Mouse (Mus musculus) embryonic facial prominence, embryonic 10.5 days (tissue): Measurements from ENCODE around the gene Spry2. TPM values are rescaled to one million over a fixed set of nuclear protein-coding genes. Genes with fewer than 3 reads are reported as not detected.

ENCODE experiments used
- DNase-seq: peaks from one replicate; pipeline ENCODE4 v3.0.0-alpha.2; 2017; ENCODE audit warnings: low spot score
- H3K27ac ChIP-seq: fragments of 300-500 bp; sonication (generic); replicated peaks from 2 replicates; pipeline ENCODE4 v1.5.1; 2016; ENCODE audit warnings: mild to moderate bottlenecking
- H3K27me3 ChIP-seq: fragments of 300-500 bp; sonication (generic); replicated peaks from 2 replicates; pipeline ENCODE4 v1.6.1; 2016; ENCODE audit warnings: low read depth, mild to moderate bottlenecking; ENCODE audit not compliant: poor library complexity, severe bottlenecking
- H3K36me3 ChIP-seq: fragments of 300-500 bp; sonication (generic); replicated peaks from 2 replicates; pipeline ENCODE4 v1.6.1; 2016; ENCODE audit warnings: mild to moderate bottlenecking, moderate library complexity
- H3K4me1 ChIP-seq: fragments of 300-500 bp; sonication (generic); 2 replicates; pipeline ENCODE4 v1.6.1; 2016
- H3K4me3 ChIP-seq: fragments of 300-500 bp; sonication (generic); 2 replicates; pipeline ENCODE4 v1.5.1; 2016; ENCODE audit warnings: mild to moderate bottlenecking, moderate library complexity
- H3K9me3 ChIP-seq: fragments of 300-500 bp; sonication (generic); 2 replicates; pipeline ENCODE4 v1.6.1; 2016; ENCODE audit warnings: mild to moderate bottlenecking
- WGBS: fragments of 180-500 bp; shearing (Covaris S2); methylation state at CpG from one replicate; pipeline ENCODE4 v1.1.7; 2016; 5-methylcytosine and 5-hydroxymethylcytosine counted together
- polyA plus RNA-seq: library from polyadenylated mRNA; unstranded; fragments of >200 nt; fragmentation: Nextera tagmentation; extraction: Ambion mirVana; gene quantifications from 2 replicates; pipeline ENCODE4 v1.2.1, GENCODE M21; 2016

Gene Spry2
- polyA plus RNA-seq, 1 experiment from 2014 or later = 41.8 TPM

GRCm38 (mm10) chr14:105902807-105903206, 6.2 kb upstream of the Spry2 start:
- peak; percentile 37 for DNase-seq
- Histone ChIP-seq H3K4me1 (peaks cover 13% of the 10 kb centered on the region), H3K9me3 (peaks cover 2% of the 10 kb centered on the region; the same call in 1 of the 2 replicates), H3K36me3 (no peaks in the 10 kb centered on the region), H3K27ac (no peak overlapping the region), H3K27me3 (no peaks in the 10 kb centered on the region), H3K4me3 (no peak overlapping the region)
- 84% methylated on average over 7 of the region's 7 CpGs for whole genome bisulfite sequencing

- DNase-seq = no peak
- H3K27ac ChIP-seq = no peak overlapping the region
- H3K4me1 ChIP-seq = peaks cover 13% of the 10 kb centered on the region
- 63% methylated on average over 3 of the region's 3 CpGs for WGBS
- peaks cover 2% of the 10 kb centered on the region; the same call in 1 of the 2 replicates for H3K9me3 ChIP-seq
- H3K36me3 ChIP-seq = no peaks in the 10 kb centered on the region
- H3K4me3 ChIP-seq = no peak overlapping the region
- H3K27me3 ChIP-seq = no peaks in the 10 kb centered on the region
Observed at GRCm38 (mm10) chr14:105900841-105901240, 4.2 kb upstream of the Spry2 start.

- no peak for DNase-seq
- Histone ChIP-seq H3K9me3 (peaks cover 2% of the 10 kb centered on the region; the same call in 1 of the 2 replicates), H3K27me3 (no peaks in the 10 kb centered on the region), H3K27ac (peak overlapping the region; percentile 97), H3K4me3 (peak overlapping the region; percentile 86), H3K36me3 (no peaks in the 10 kb centered on the region), H3K4me1 (peaks cover 13% of the 10 kb centered on the region)
- 4% methylated on average over 11 of the region's 11 CpGs for WGBS
Observed at GRCm38 (mm10) chr14:105899116-105899515, 2.5 kb upstream of the Spry2 start.

DNA sequence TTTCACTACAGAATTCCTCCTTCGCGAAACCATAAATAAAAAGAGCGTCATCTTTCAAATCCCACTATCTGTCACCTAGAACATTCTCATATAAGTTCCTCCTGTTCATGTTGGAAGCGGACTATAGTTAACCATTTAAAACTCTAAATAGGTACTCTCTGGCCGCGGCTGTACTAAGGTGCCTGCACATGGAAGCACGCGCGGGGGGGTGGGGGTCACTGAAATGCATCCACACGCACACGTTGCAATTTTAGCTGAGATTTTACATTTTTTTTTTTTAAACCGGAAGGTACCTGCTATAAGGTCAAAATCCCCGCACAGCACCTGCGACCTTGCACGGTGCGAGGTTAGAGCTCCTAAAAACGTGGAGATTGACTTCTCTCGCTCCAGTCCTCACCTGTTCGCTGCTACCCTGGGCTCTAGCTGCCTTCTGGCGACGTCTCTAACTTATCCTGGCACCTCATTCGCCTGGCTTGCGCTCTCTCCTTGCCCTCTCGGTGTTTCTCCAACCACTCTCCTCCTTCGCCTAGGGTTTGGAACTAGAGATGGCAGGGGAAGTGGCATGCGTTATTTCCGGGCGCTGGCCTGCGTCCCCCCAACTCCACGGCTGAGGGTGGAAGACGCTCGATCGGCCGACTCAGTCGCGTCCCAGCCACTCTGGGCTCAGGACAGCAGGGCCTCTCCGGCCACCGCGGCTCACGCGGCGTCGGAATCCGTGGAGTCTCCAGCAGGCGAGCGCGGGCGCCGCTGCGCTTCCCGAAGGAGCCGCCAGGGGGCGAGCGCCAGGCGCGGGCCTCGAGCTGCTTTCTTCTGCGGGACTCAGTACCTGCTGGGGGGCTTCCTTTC, 1.9 kb upstream of the Spry2 start:
- no peaks in the 10 kb centered on the region; the same call in 1 of the 2 replicates for H3K27me3 ChIP-seq
- H3K4me3 ChIP-seq = peak overlapping the region; percentile 86
- peaks cover 19% of the 10 kb centered on the region for H3K4me1 ChIP-seq
- under 1% methylated on average over 58 of the region's 58 CpGs for WGBS
- peak overlapping the region; percentile 97 for H3K27ac ChIP-seq
- H3K36me3 ChIP-seq = peaks cover 1% of the 10 kb centered on the region
- H3K9me3 ChIP-seq = peaks cover 2% of the 10 kb centered on the region; the same call in 1 of the 2 replicates
- peak; percentile 92 for DNase-seq

DNA sequence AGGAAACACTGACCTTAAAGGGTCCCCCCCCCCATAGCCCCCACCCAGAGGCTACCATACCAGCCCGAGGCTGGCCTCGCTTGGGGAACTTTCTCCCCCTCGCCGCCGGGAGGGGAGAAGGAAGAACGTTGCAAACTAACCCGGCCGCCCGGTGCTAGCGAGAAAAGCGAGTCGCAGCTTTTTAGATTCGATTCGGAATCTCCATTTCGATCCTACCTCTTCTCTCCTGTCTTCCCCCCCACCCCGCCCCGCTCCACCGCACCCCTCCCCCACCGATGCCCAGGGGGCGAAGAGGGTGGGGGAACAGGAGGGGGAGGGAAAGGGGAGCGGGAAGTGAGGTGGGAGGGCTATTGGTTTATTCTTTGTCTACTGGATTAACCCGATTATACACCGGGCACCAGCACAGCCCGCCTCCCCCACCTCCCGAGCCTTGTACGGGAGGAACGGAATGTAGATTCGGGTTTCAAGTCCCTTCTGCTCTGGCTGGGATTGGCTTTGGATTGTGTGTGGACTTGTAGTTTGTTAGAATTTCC, 1.0 kb upstream of the Spry2 start:
- Histone ChIP-seq H3K9me3 (no peaks in the 10 kb centered on the region), H3K4me3 (peak overlapping the region; percentile 86), H3K27me3 (no peaks in the 10 kb centered on the region; the same call in 1 of the 2 replicates), H3K36me3 (peaks cover 10% of the 10 kb centered on the region), H3K27ac (peak overlapping the region; percentile 97), H3K4me1 (peaks cover 27% of the 10 kb centered on the region)
- under 1% methylated on average over 28 of the region's 28 CpGs for WGBS
- peak; percentile 88 for DNase-seq

- no peaks in the 10 kb centered on the region; the same call in 1 of the 2 replicates for H3K27me3 ChIP-seq
- H3K36me3 ChIP-seq = peaks cover 20% of the 10 kb centered on the region
- H3K27ac ChIP-seq = peak overlapping the region; percentile 97
- DNase-seq = peak; percentile 65
- peak overlapping the region; percentile 86 for H3K4me3 ChIP-seq
- H3K9me3 ChIP-seq = no peaks in the 10 kb centered on the region
- WGBS = under 1% methylated on average over 50 of the region's 50 CpGs
- H3K4me1 ChIP-seq = peaks cover 34% of the 10 kb centered on the region
Observed at GRCm38 (mm10) chr14:105895961-105896651, 513 bp downstream of the Spry2 start.

DNA sequence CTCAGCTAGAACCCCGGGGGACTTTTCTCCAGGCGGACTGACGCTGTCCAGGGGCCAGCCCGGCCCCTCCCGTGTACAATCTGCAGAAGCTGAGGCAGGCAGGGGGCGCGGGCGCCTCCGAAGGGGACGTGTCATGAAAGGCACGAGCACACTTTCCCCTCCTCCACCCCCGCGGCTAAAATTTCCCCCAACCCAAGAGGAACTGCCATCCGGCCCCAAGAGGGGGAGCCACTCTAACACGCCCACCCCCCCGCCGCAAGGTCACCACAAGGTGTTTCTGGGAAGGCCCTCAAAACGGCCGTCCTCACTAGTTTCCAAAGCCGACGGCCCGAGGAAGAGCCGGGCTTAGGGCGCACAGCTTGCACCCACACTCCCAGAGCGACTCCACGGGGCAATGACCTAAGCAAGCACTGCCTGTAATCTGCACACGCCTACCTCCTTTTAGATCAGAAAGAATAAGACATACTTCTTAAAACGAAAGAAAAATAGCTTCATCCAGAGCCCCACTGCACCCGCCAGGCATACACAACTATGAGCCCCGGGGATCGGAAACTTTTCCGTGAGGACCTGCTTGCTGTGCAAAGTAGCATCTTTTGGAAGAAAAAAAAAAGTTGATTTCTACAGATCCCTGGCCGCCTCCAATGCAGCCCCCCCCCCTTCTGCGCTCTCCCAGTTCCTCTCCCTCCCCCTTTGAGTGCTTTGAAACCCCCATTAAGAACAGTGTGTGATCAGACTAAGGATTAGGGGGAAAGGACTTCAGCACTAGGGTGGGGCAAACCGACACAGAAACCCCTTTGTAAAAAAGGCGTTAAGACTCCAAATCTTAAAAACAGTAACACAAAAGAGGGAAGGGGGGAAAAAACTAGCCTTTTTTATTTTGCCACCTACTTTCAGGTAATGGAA, 1.4 kb downstream of the Spry2 start:
- under 1% methylated on average over 36 of the region's 36 CpGs for WGBS
- H3K4me1 ChIP-seq = peaks cover 43% of the 10 kb centered on the region
- H3K27me3 ChIP-seq = no peaks in the 10 kb centered on the region; the same call in 1 of the 2 replicates
- H3K4me3 ChIP-seq = peak overlapping the region; percentile 86
- no peaks in the 10 kb centered on the region for H3K9me3 ChIP-seq
- peak; percentile 86 for DNase-seq
- H3K27ac ChIP-seq = peak overlapping the region; percentile 97
- H3K36me3 ChIP-seq = peaks cover 24% of the 10 kb centered on the region

DNA sequence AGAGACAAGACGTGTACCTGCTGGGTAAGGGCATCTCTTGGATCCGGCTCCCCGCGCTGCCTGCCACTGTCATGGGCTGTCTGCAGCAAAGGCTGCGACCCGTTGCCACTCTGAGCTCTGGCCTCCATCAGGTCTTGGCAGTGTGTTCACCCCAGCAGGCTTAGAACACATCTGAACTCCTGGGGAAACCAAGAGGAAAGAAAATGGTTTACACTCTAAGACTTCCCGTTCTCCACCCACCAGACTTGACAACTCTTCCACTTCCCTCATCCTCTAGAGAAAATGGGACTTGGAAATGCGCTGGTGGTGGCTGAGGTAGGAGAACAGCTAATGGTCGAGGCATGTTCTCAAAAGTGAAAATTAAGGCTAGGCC, 3.0 kb downstream of the Spry2 start:
- Histone ChIP-seq H3K27ac (peak overlapping the region; percentile 76), H3K27me3 (no peaks in the 10 kb centered on the region; the same call in 1 of the 2 replicates), H3K36me3 (peaks cover 37% of the 10 kb centered on the region), H3K4me1 (peaks cover 36% of the 10 kb centered on the region), H3K9me3 (no peaks in the 10 kb centered on the region), H3K4me3 (peak overlapping the region; percentile 86)
- DNase-seq = no peak
- WGBS = 24% methylated on average over 9 of the region's 9 CpGs

- WGBS = 54% methylated on average over 24 of the region's 24 CpGs
- Histone ChIP-seq H3K27ac (peak overlapping the region; percentile 76), H3K4me3 (peak overlapping the region; percentile 86), H3K36me3 (peaks cover 37% of the 10 kb centered on the region), H3K4me1 (peaks cover 31% of the 10 kb centered on the region), H3K27me3 (no peaks in the 10 kb centered on the region; the same call in 1 of the 2 replicates), H3K9me3 (no peaks in the 10 kb centered on the region)
- peak; percentile 38 for DNase-seq
Observed at GRCm38 (mm10) chr14:105892941-105893622, 3.5 kb downstream of the Spry2 start.

DNA sequence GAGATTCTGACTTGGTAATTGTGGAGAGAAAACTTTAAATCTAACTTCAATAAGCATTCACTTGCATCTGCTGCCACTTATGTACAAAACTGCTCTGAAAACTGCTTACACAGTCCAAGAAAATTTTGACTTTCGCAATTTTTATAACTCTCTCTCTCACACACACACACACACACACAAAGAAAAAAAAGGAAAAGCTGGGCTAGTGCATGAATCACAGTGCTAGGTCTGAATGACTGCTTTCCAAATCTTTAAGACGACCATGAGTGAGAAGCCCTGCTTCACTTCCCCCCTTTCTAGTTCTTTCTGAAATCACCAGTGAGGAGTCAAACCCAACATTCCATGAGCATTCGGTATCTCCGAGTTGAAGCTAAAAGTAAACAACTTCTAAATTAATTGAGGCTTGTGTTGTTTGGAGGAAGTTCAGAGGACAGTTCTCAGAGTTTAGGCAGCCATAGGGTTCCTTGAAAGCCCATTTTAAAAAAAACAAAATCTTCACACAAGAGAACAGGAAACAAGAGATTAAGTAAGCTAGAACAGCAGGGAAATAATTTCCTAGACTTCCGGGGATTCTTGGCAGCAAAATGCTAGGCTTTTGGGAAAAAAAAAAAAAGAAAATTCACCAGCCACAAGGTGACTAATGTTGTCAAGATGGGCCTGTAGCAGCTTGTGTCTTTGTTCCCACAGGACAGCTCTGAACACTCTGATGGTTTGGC, 5.9 kb downstream of the Spry2 start:
- Histone ChIP-seq H3K27me3 (no peaks in the 10 kb centered on the region; the same call in 1 of the 2 replicates), H3K27ac (no peak overlapping the region), H3K36me3 (peaks cover 37% of the 10 kb centered on the region), H3K4me1 (peaks cover 31% of the 10 kb centered on the region), H3K4me3 (no peak overlapping the region), H3K9me3 (no peaks in the 10 kb centered on the region)
- DNase-seq = peak; percentile 6
- 46% methylated on average over 5 of the region's 5 CpGs for WGBS
